Mouse (Mus musculus) adrenal gland, adult (tissue): ENCODE data around the gene Ccdc93.

Experiments
- DNase-seq, 2 experiments: peaks; one replicate each; pipeline ENCODE4 v3.0.0; 2022 to 2023; ENCODE audit warnings: low spot score in 1 of 2; ENCODE audit not compliant: inconsistent age in 2 of 2

Gene Ccdc93

GRCm38 (mm10) chr1:121511186-121511585 lies 80.3 kb downstream of the Ccdc93 start:
- no peak for DNase-seq

GRCm38 (mm10) chr1:121511966-121512365 lies 81.1 kb downstream of the Ccdc93 start:
- no peak for DNase-seq

GRCm38 (mm10) chr1:121518609-121519008 lies 87.8 kb downstream of the Ccdc93 start:
- no peak for DNase-seq

GRCm38 (mm10) chr1:121527061-121527460 lies 96.2 kb downstream of the Ccdc93 start:
- DNase-seq = no peak

GRCm38 (mm10) chr1:121527600-121528398 lies 97.0 kb downstream of the Ccdc93 start:
- no peak for DNase-seq

- peak in 1 of 2 experiments; percentile 20 for DNase-seq
Measured at GRCm38 (mm10) chr1:121528399-121528720, 97.5 kb downstream of the Ccdc93 start, which contains the start of gene Htr5b. Htr5b (minus strand) TSS chr1:121528465.

GRCm38 (mm10) chr1:121529286-121529685 lies 98.4 kb downstream of the Ccdc93 start:
- no peak for DNase-seq

- no peak for DNase-seq
Measured at GRCm38 (mm10) chr1:121531439-121531838, 100.6 kb downstream of the Ccdc93 start.

GRCm38 (mm10) chr1:121540361-121540760 lies 109.5 kb downstream of the Ccdc93 start:
- no peak for DNase-seq

- no peak for DNase-seq
Measured at GRCm38 (mm10) chr1:121546844-121547243, 116.0 kb downstream of the Ccdc93 start.

GRCm38 (mm10) chr1:121548667-121549066 lies 117.8 kb downstream of the Ccdc93 start:
- no peak for DNase-seq

- DNase-seq = peak in 1 of 2 experiments; percentile 38
Measured at GRCm38 (mm10) chr1:121549456-121549855, 118.6 kb downstream of the Ccdc93 start.

GRCm38 (mm10) chr1:121550801-121551456 lies 120.1 kb downstream of the Ccdc93 start:
- no peak for DNase-seq

GRCm38 (mm10) chr1:121551457-121551835 lies 120.6 kb downstream of the Ccdc93 start:
- no peak for DNase-seq
